Mouse (Mus musculus): ENCODE data around the gene Acp5. TPM values are rescaled to one million over a fixed set of nuclear protein-coding genes. Genes with fewer than 3 reads are reported as not detected.

The Acp5 gene
- total and polyA plus RNA-seq, 3 experiments, result 15.6 to 17.4 TPM; not detected in 1

GRCm38 (mm10) chr9:22089281-22089680 is 46.2 kb downstream of the Acp5 start:
- H3K27me3 ChIP-seq (ENCODE audit: control insufficient read depth in 1 of 2, insufficient read depth in 2 of 2, low read length in 2 of 2), result no peaks in the 10 kb centered on the region
- H3K36me3 ChIP-seq (ENCODE audit: control insufficient read depth in 1 of 2, insufficient read depth in 2 of 2, low read length in 2 of 2), result peaks cover 0 to 9% of the 10 kb centered on the region in 2 experiments; a peak in 2 of 4 replicates
- H3K79me2 ChIP-seq (ENCODE audit: control insufficient read depth, insufficient read depth, low read length, poor library complexity), result peaks cover 8% of the 10 kb centered on the region; the same call in 1 of the 2 replicates
- H3K9me3 ChIP-seq (replicated peaks; ENCODE audit: insufficient read depth, low read length), result no peaks in the 10 kb centered on the region
- TF ChIP-seq MAX (IDR thresholded peaks at IDR 0.05; ENCODE audit: low read length) (no peak), CTCF (IDR thresholded peaks at IDR 0.05 in 2 of 3, conservative IDR thresholded peaks at IDR 0.05 in 1 of 3; ENCODE audit: control insufficient read depth in 1 of 3, insufficient read depth in 1 of 3, low read depth in 2 of 3, low read length in 3 of 3, poor library complexity in 1 of 3, severe bottlenecking in 1 of 3) (peak in 1 of 3 experiments; percentile 9; a peak in 1 of 6 replicates), MAZ (IDR thresholded peaks at IDR 0.05; ENCODE audit: low read depth, low read length) (no peak)
- H3K4me3 ChIP-seq (ENCODE audit: control insufficient read depth in 1 of 2, insufficient read depth in 1 of 2, low read depth in 2 of 2, low read length in 2 of 2), result no peak overlapping the region
- no peak for DNase-seq (ENCODE audit: low read depth, low spot score)
- no peak overlapping the region for H3K27ac ChIP-seq (ENCODE audit: control insufficient read depth, low read depth, low read length)
- H3K9ac ChIP-seq (ENCODE audit: control insufficient read depth, low read depth, low read length, poor library complexity, severe bottlenecking), result no peak overlapping the region
- peaks cover 6 to 9% of the 10 kb centered on the region in 2 experiments for H3K4me1 ChIP-seq (ENCODE audit: control insufficient read depth in 1 of 2, insufficient read depth in 2 of 2, low read length in 2 of 2)

GRCm38 (mm10) chr9:22087034-22087618 is 48.4 kb downstream of the Acp5 start:
- TF ChIP-seq BHLHE40 (IDR thresholded peaks at IDR 0.05; ENCODE audit: borderline replicate concordance, low read depth, low read length) (no peak), GATA1 (IDR thresholded peaks at IDR 0.05; ENCODE audit: low read depth, low read length) (peak; percentile 50; the same call in 1 of the 2 replicates)
- DNase-seq (ENCODE audit: low read depth, low spot score), result peak; percentile 52
- no peak overlapping the region for H3K9ac ChIP-seq (ENCODE audit: control insufficient read depth, low read depth, low read length, poor library complexity, severe bottlenecking)
- H3K27ac ChIP-seq (ENCODE audit: control insufficient read depth, low read depth, low read length), result no peak overlapping the region
- H3K36me3 ChIP-seq (ENCODE audit: control insufficient read depth in 1 of 2, insufficient read depth in 2 of 2, low read length in 2 of 2), result peaks cover 0 to 9% of the 10 kb centered on the region in 2 experiments; a peak in 2 of 4 replicates
- peaks cover 6 to 11% of the 10 kb centered on the region in 2 experiments for H3K4me1 ChIP-seq (ENCODE audit: control insufficient read depth in 1 of 2, insufficient read depth in 2 of 2, low read length in 2 of 2)
- H3K27me3 ChIP-seq (ENCODE audit: control insufficient read depth in 1 of 2, insufficient read depth in 2 of 2, low read length in 2 of 2), result no peaks in the 10 kb centered on the region
- H3K9me3 ChIP-seq (replicated peaks; ENCODE audit: insufficient read depth, low read length), result no peaks in the 10 kb centered on the region
- no peak overlapping the region for H3K4me3 ChIP-seq (ENCODE audit: control insufficient read depth in 1 of 2, insufficient read depth in 1 of 2, low read depth in 2 of 2, low read length in 2 of 2)
- peaks cover 10% of the 10 kb centered on the region for H3K79me2 ChIP-seq (ENCODE audit: control insufficient read depth, insufficient read depth, low read length, poor library complexity)

GRCm38 (mm10) chr9:22086012-22086411 is 49.5 kb downstream of the Acp5 start:
- Histone ChIP-seq H3K9me3 (replicated peaks; ENCODE audit: insufficient read depth, low read length) (no peaks in the 10 kb centered on the region), H3K27me3 (ENCODE audit: control insufficient read depth in 1 of 2, insufficient read depth in 2 of 2, low read length in 2 of 2) (no peaks in the 10 kb centered on the region), H3K27ac (ENCODE audit: control insufficient read depth, low read depth, low read length) (no peak overlapping the region), H3K79me2 (ENCODE audit: control insufficient read depth, insufficient read depth, low read length, poor library complexity) (peaks cover 10% of the 10 kb centered on the region), H3K36me3 (ENCODE audit: control insufficient read depth in 1 of 2, insufficient read depth in 2 of 2, low read length in 2 of 2) (peaks cover 0 to 9% of the 10 kb centered on the region in 2 experiments; a peak in 2 of 4 replicates), H3K9ac (ENCODE audit: control insufficient read depth, low read depth, low read length, poor library complexity, severe bottlenecking) (peak overlapping the region; percentile 73), H3K4me1 (ENCODE audit: control insufficient read depth in 1 of 2, insufficient read depth in 2 of 2, low read length in 2 of 2) (peaks cover 6 to 11% of the 10 kb centered on the region in 2 experiments), H3K4me3 (ENCODE audit: control insufficient read depth in 1 of 2, insufficient read depth in 1 of 2, low read depth in 2 of 2, low read length in 2 of 2) (peak overlapping the region; percentile 73 to 79)
- TF ChIP-seq ZKSCAN1 (IDR thresholded peaks at IDR 0.05; ENCODE audit: low read depth, low read length) (no peak), TCF12 (IDR thresholded peaks at IDR 0.05; ENCODE audit: low read depth, low read length) (no peak), MYC (IDR thresholded peaks at IDR 0.05; ENCODE audit: low read depth, low read length) (0 out of 2 replicates have a peak, but pooled peaks have one; percentile 27)
- no peak for DNase-seq (ENCODE audit: low read depth, low spot score)

All from MEL (cell line).